Mouse (Mus musculus) forebrain, embryonic 16.5 days (tissue): ENCODE results near the gene Fbxw8. TPM values are rescaled to one million over a fixed set of nuclear protein-coding genes. Genes with fewer than 3 reads are reported as not detected.

Experiments used
- ATAC-seq: fragments of 200-750 bp; cut with Nextera tagmentation; 2 replicates; pipeline ENCODE4 v1.8.0; 2017; ENCODE audit warnings: mild to moderate bottlenecking, moderate library complexity
- H3K27ac ChIP-seq: fragments of 300-500 bp; sonication (generic); 2 replicates; pipeline ENCODE4 v1.5.1; 2014; ENCODE audit warnings: low read length, control low read depth
- H3K27me3 ChIP-seq: fragments of 300-500 bp; sonication (generic); replicated peaks from 2 replicates; pipeline ENCODE4 v1.6.1; 2014; ENCODE audit warnings: low read length; ENCODE audit not compliant: control insufficient read depth, insufficient read depth
- H3K36me3 ChIP-seq: fragments of 300-500 bp; sonication (generic); 2 replicates; pipeline ENCODE4 v1.6.1; 2014; ENCODE audit not compliant: control insufficient read depth, insufficient read depth
- H3K4me1 ChIP-seq: fragments of 300-500 bp; sonication (generic); replicated peaks from 2 replicates; pipeline ENCODE4 v1.6.1; 2014; ENCODE audit warnings: low read length; ENCODE audit not compliant: control insufficient read depth, insufficient read depth
- H3K4me2 ChIP-seq: fragments of 300-500 bp; sonication (generic); 2 replicates; pipeline ENCODE4 v1.6.1; 2014; ENCODE audit warnings: mild to moderate bottlenecking, low read length, control low read depth
- H3K4me3 ChIP-seq: fragments of 300-500 bp; sonication (generic); replicated peaks from 2 replicates; pipeline ENCODE4 v1.5.1; 2014; ENCODE audit warnings: mild to moderate bottlenecking, low read length, control low read depth
- H3K9ac ChIP-seq: fragments of 300-500 bp; sonication (generic); replicated peaks from 2 replicates; pipeline ENCODE4 v1.6.1; 2014; ENCODE audit warnings: low read depth, low read length, control low read depth
- H3K9me3 ChIP-seq: fragments of 300-500 bp; sonication (generic); 2 replicates; pipeline ENCODE4 v1.6.1; 2016; ENCODE audit warnings: low read length; ENCODE audit not compliant: control insufficient read depth
- WGBS: fragments of 180-500 bp; shearing (Covaris S2); extraction: QIAGEN DNeasy Blood & Tissue Kit; methylation state at CpG from one replicate; pipeline ENCODE4 v1.1.7; 2014; 5-methylcytosine and 5-hydroxymethylcytosine counted together
- polyA plus RNA-seq: library from polyadenylated mRNA; unstranded; fragments of >200 nt; fragmentation: Nextera tagmentation; extraction: Ambion mirVana; gene quantifications from 2 replicates; pipeline ENCODE4 v1.2.1, GENCODE M21; 2015

Fbxw8 gene
- polyA plus RNA-seq, 1 experiment from 2014 or later, result 21.5 TPM

DNA sequence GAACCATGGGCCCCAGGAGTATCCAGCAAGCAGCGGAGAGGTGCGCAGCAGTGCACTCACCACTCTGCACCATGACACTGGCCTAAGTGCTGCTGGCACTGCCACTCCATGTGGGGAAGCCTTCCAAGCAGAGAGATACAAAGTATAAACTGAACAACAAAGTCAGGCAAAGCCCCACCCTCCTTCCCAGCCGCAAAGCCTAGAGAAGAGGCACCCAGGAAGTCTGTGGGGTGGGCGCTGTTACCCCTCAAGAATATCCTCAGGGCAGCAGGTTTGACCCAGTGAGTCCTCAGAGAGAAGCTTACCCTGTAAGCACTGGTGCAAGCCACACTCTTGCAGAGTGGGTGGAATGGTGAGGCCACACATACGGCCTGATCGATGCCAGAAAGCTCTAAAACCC lies 65.2 kb downstream of the Fbxw8 start:
- peaks cover 7% of the 10 kb centered on the region for H3K36me3 ChIP-seq
- no peaks in the 10 kb centered on the region for H3K27me3 ChIP-seq
- ATAC-seq, result no peak
- H3K9ac ChIP-seq, result no peak overlapping the region
- H3K4me3 ChIP-seq, result no peak overlapping the region
- H3K4me2 ChIP-seq, result no peak overlapping the region
- peaks cover 26% of the 10 kb centered on the region for H3K4me1 ChIP-seq
- H3K9me3 ChIP-seq, result no peaks in the 10 kb centered on the region
- peak overlapping the region; percentile 69; the same call in 1 of the 2 replicates for H3K27ac ChIP-seq
- WGBS, result 94% methylated on average over 6 of the region's 6 CpGs

DNA sequence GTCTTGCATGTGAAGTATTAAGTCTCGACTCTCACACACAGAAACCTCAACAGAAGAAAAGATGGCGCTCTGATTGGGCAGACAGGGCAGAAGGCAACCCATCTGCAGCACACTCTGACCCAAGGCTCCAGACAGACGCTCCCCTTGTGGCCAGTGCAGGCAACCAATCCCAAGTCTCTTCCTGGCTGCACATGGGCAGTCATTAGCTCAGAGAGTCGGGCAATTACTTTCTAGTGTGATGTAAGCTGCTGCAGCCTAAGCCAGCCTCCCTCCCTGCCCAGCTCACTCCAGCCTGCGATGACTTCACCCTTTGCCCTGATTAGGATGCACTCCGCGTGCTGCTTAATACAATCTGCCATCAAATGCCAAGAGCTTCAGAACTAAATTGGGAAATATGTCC lies 66.2 kb downstream of the Fbxw8 start:
- no peak overlapping the region for H3K4me3 ChIP-seq
- H3K4me2 ChIP-seq, result no peak overlapping the region
- H3K9me3 ChIP-seq, result no peaks in the 10 kb centered on the region
- peaks cover 36% of the 10 kb centered on the region for H3K4me1 ChIP-seq
- ATAC-seq, result peak; percentile 81
- 18% methylated on average over 7 of the region's 7 CpGs for WGBS
- peaks cover 7% of the 10 kb centered on the region for H3K36me3 ChIP-seq
- H3K27me3 ChIP-seq, result no peaks in the 10 kb centered on the region
- H3K27ac ChIP-seq, result peak overlapping the region; percentile 69; the same call in 1 of the 2 replicates
- H3K9ac ChIP-seq, result no peak overlapping the region

DNA sequence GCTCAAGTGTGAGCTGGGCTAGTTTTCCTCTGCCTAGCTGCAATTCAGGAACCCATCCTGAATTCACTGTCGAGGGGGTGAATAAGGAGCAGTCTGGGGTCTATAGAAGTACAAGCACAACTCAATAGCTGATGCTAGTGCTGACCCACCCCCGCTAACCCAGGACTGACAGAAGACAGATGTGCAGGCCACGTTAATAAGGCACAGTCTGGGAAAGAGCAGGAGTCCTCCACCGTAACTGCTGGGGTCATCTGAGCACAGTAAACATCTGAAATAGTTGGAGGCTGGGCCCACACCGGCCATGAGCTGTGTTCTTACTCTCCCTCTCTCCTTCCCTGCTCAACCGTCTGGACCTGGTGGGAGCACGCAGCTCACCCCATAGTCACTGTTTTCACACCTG lies 68.3 kb downstream of the Fbxw8 start:
- Histone ChIP-seq H3K9me3 (no peaks in the 10 kb centered on the region), H3K27ac (no peak overlapping the region), H3K4me3 (no peak overlapping the region), H3K4me2 (no peak overlapping the region), H3K9ac (no peak overlapping the region), H3K27me3 (no peaks in the 10 kb centered on the region), H3K36me3 (peaks cover 7% of the 10 kb centered on the region), H3K4me1 (peaks cover 55% of the 10 kb centered on the region)
- no peak for ATAC-seq
- WGBS, result 70% methylated on average over 7 of the region's 7 CpGs

DNA sequence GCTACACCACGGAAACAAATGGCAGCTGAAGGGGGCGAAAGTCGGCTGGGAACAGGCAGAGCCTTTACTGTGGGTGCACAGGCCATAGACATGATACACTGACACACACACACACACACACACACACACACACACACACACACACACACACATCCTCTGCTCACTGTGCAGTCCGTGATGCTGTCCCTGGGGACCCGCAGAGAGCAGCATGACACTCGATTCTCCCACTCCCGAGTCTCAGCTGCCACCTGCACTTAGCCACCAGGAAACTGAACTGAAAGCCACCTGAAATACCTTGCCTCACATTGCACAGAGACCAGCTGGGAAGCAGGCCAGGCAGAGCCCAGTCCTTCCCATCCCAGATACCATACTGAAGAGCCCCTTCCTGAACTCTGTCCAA lies 70.0 kb downstream of the Fbxw8 start:
- Histone ChIP-seq H3K9ac (no peak overlapping the region), H3K27ac (no peak overlapping the region; the same call in 1 of the 2 replicates), H3K4me2 (no peak overlapping the region), H3K9me3 (no peaks in the 10 kb centered on the region), H3K4me3 (no peak overlapping the region), H3K4me1 (peaks cover 61% of the 10 kb centered on the region), H3K36me3 (no peaks in the 10 kb centered on the region), H3K27me3 (no peaks in the 10 kb centered on the region)
- WGBS, result 51% methylated on average over 7 of the region's 7 CpGs
- no peak for ATAC-seq

DNA sequence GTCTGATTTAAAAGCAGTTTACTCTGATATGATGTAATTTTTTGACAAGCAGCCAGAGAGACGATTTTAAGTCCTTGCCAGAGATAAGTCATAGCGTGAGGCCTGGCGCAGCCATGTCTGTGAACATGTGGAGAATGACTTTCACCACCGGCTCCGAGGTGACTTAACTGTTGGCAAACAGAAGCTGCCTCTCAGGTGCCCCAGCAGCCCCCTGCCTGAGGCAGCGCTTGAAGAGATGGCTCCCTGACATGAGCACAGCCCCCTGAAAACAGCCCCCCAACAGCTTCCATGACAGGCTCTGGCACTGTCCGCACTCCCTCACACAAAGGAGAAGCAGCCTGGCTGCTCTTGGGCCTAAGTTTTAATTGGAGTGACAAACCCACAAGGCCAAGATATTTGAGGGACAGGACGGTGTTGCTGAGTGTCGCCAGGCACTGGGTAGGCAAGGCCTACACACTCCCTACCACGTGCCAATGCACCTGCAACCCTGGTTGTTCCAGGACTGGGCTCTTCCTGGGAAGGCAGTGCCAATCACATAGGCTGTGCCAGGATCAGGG lies 71.0 kb downstream of the Fbxw8 start:
- Histone ChIP-seq H3K9ac (peak overlapping the region; percentile 41), H3K36me3 (no peaks in the 10 kb centered on the region), H3K4me2 (no peak overlapping the region), H3K9me3 (no peaks in the 10 kb centered on the region), H3K4me3 (no peak overlapping the region), H3K4me1 (peaks cover 61% of the 10 kb centered on the region), H3K27ac (peak overlapping the region; percentile 80), H3K27me3 (no peaks in the 10 kb centered on the region)
- peak; percentile 51 for ATAC-seq
- WGBS, result 30% methylated on average over 10 of the region's 10 CpGs

DNA sequence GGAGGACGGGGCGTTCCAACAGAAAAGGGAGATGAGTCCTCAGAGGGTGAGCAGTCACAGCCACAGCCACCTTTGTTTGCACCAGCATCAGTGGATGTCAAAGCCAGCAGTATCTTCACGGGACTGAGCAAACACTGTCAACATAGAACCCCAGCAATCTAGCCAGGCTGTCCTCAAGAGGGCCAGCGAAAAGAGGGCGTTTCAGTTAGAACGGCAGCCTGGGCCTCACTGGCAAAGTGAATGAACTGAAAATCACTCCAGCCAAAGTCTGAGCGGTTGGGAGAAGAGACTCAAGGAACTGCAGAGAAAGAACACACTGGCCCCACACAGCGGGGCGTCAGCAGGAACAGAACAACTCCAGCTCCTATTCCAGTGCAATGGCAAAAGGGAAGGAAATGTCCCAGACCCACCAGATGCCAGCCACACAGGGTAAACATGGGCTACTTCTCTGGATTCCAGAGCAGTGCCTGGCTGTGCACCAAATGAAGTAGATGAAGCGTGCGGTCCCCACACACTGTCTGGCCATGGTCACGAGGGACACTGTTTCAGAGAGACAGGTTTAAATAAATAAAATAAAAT lies 72.1 kb downstream of the Fbxw8 start:
- Histone ChIP-seq H3K4me3 (no peak overlapping the region), H3K4me2 (no peak overlapping the region), H3K9me3 (no peaks in the 10 kb centered on the region), H3K27me3 (no peaks in the 10 kb centered on the region), H3K36me3 (no peaks in the 10 kb centered on the region), H3K4me1 (peaks cover 60% of the 10 kb centered on the region), H3K9ac (no peak overlapping the region), H3K27ac (peak overlapping the region; percentile 31; the same call in 1 of the 2 replicates)
- ATAC-seq, result peak; percentile 39; the same call in 1 of the 2 replicates
- WGBS, result 36% methylated on average over 12 of the region's 12 CpGs

DNA sequence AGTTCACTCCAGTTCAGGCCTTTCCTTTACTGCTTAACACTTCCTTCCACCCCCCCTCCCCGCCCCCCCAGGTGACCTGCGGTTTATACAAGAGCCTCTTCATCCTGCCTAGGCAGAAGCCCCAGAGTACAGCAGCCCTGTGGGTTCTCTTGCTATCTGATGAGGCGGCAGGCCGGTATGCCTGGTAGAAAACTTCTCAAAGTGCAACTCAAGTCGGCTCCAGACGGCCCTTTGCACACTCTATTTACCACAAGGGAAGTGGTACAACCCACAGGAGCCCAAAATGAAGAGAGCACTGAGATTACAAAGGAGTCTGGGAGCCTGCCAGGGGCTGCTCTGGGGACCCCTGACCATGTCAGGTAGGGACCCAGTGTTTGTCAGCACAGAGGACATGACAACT lies 73.3 kb downstream of the Fbxw8 start:
- Histone ChIP-seq H3K27me3 (no peaks in the 10 kb centered on the region), H3K27ac (no peak overlapping the region), H3K36me3 (no peaks in the 10 kb centered on the region), H3K4me1 (peaks cover 63% of the 10 kb centered on the region), H3K4me3 (no peak overlapping the region), H3K4me2 (no peak overlapping the region), H3K9ac (no peak overlapping the region), H3K9me3 (no peaks in the 10 kb centered on the region)
- 78% methylated on average over 6 of the region's 6 CpGs for WGBS
- ATAC-seq, result no peak

DNA sequence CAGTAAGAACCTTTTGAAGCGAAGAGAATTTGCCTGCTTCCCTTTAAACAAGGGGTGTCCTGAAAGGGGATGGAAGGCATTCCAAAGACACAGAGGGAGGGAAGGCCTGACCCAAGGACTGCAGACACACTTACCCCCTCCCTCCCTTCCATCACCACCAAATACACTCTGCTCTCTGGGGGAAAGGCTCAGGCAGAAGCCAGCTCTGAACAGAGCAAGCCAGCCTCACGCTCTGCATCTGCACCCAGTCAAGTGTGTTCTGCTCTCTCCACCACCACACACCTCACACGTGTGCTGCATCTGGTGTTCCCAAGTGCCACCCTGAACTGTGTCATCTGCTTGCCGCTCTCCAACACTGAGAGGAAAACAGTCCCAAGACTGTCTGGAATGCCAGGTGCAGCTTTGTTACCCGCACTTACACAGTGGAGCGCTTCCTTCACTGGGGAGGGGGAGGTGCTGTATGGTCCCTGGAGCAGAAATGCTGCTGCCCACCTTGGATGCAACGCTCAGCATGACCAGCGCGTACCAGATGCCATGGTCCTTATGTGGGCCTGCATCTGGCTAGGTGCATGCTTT lies 73.8 kb downstream of the Fbxw8 start:
- H3K9me3 ChIP-seq, result no peaks in the 10 kb centered on the region
- H3K27ac ChIP-seq, result no peak overlapping the region
- ATAC-seq, result no peak
- H3K4me1 ChIP-seq, result peaks cover 69% of the 10 kb centered on the region
- no peak overlapping the region for H3K4me3 ChIP-seq
- no peak overlapping the region for H3K4me2 ChIP-seq
- WGBS, result 68% methylated on average over 9 of the region's 9 CpGs
- H3K36me3 ChIP-seq, result no peaks in the 10 kb centered on the region
- H3K27me3 ChIP-seq, result no peaks in the 10 kb centered on the region
- no peak overlapping the region; the same call in 1 of the 2 replicates for H3K9ac ChIP-seq

DNA sequence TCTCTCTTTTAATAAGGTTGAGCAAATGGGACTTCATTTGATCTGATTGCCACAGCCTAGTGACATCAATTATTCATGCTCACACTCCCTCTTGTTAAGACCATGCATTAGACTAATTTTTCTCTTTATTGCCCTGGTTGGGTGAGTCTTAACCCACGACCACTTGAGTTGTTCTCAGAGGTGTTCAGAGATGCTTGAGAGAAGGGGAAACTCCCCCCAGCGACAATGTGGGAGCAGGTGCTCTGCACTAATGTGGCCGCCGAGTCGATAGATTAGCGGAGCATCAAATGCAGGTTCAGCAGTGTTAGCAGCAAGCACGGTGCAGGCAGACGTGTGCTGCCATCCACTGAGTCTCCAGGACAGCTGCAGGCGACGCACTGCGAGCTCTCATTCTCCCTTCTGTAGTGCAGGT lies 75.4 kb downstream of the Fbxw8 start:
- no peak overlapping the region for H3K9ac ChIP-seq
- peaks cover 72% of the 10 kb centered on the region for H3K4me1 ChIP-seq
- H3K4me3 ChIP-seq, result no peak overlapping the region
- 16% methylated on average over 11 of the region's 11 CpGs for WGBS
- peak overlapping the region; percentile 56; the same call in 1 of the 2 replicates for H3K27ac ChIP-seq
- H3K27me3 ChIP-seq, result no peaks in the 10 kb centered on the region
- no peak for ATAC-seq
- H3K4me2 ChIP-seq, result no peak overlapping the region
- H3K9me3 ChIP-seq, result no peaks in the 10 kb centered on the region
- no peaks in the 10 kb centered on the region for H3K36me3 ChIP-seq
